Mouse (Mus musculus) frontal cortex, adult 2 months (tissue): ENCODE measurements at regions not wholly inside any gene's neighbourhood (a gene's known extent, or its start where the extent isn't known, plus 50 kb on each side); places are given as distances from the start of the nearest gene placed in this dataset.

ENCODE experiments used
- DNase-seq, 2 experiments: peaks; one replicate each; pipeline ENCODE4 v3.0.0; 2022; ENCODE audit warnings: low spot score in 1 of 2; ENCODE audit errors: extremely low spot score in 1 of 2

- peak in 1 of 2 experiments; percentile 1 for DNase-seq
Measured at GRCm38 (mm10) chr4:69974208-69974607, 436.0 kb downstream of the Cdk5rap2 start.

- no peak for DNase-seq
Measured at GRCm38 (mm10) chr4:69973566-69973965, 436.7 kb downstream of the Cdk5rap2 start.

- DNase-seq = peak in 1 of 2 experiments; percentile 16
Measured at GRCm38 (mm10) chr4:69971721-69972120, 438.5 kb downstream of the Cdk5rap2 start.

GRCm38 (mm10) chr4:69968424-69968823 is 441.8 kb downstream of the Cdk5rap2 start:
- DNase-seq = no peak
